Mouse (Mus musculus) limb, embryonic 14.5 days (tissue): Measurements from ENCODE around the gene Impdh1. TPM values are rescaled to one million over a fixed set of nuclear protein-coding genes. Genes with fewer than 3 reads are reported as not detected.

Experiments
- ATAC-seq: fragments of 200-750 bp; cut with Nextera tagmentation; 2 replicates; pipeline ENCODE4 v1.8.0; 2017; ENCODE audit warnings: low read depth, moderate number of reproducible peaks, moderate TSS enrichment; ENCODE audit not compliant: low FRiP score
- DNase-seq: peaks from one replicate; pipeline ENCODE4 v3.0.0-alpha.2; 2015; ENCODE audit warnings: low spot score
- H3K27ac ChIP-seq: fragments of 300-500 bp; sonication (generic); replicated peaks from 2 replicates; pipeline ENCODE4 v1.5.1; 2014; ENCODE audit warnings: low read depth, mild to moderate bottlenecking, low read length, moderate library complexity, mixed read lengths
- H3K27me3 ChIP-seq: fragments of 300-500 bp; sonication (generic); 2 replicates; pipeline ENCODE4 v1.6.1; 2014; ENCODE audit warnings: low read length, mixed read lengths; ENCODE audit not compliant: control insufficient read depth, insufficient read depth
- H3K36me3 ChIP-seq: fragments of 300-500 bp; sonication (generic); 2 replicates; pipeline ENCODE4 v1.6.1; 2014; ENCODE audit warnings: mild to moderate bottlenecking, low read length, moderate library complexity, mixed read lengths; ENCODE audit not compliant: control insufficient read depth, insufficient read depth
- H3K4me1 ChIP-seq: fragments of 300-500 bp; sonication (generic); 2 replicates; pipeline ENCODE4 v1.6.1; 2014; ENCODE audit warnings: antibody characterized with exemption, low read length, mixed read lengths; ENCODE audit not compliant: control insufficient read depth, insufficient read depth
- H3K4me2 ChIP-seq: fragments of 300-500 bp; sonication (generic); replicated peaks from 2 replicates; pipeline ENCODE4 v1.6.1; 2014; ENCODE audit warnings: low read depth, mild to moderate bottlenecking, low read length, moderate library complexity; ENCODE audit not compliant: severe bottlenecking
- H3K4me3 ChIP-seq: fragments of 300-500 bp; sonication (generic); replicated peaks from 2 replicates; pipeline ENCODE4 v1.5.1; 2014; ENCODE audit warnings: low read length
- H3K9ac ChIP-seq: fragments of 300-500 bp; sonication (generic); 2 replicates; pipeline ENCODE4 v1.6.1; 2014; ENCODE audit warnings: mild to moderate bottlenecking, low read depth, low read length, moderate library complexity; ENCODE audit not compliant: severe bottlenecking
- H3K9me3 ChIP-seq: fragments of 300-500 bp; sonication (generic); 2 replicates; pipeline ENCODE4 v1.6.1; 2016; ENCODE audit warnings: low read length; ENCODE audit not compliant: control insufficient read depth
- POLR2A ChIP-seq: fragments of 200-500 bp; IDR thresholded peaks from 2 replicates; pipeline ENCODE4 v1.8.0; 2012; ENCODE audit warnings: inconsistent platforms, mild to moderate bottlenecking, moderate library complexity, borderline replicate concordance; ENCODE audit not compliant: insufficient read depth, insufficient read length; ENCODE audit errors: extremely low read depth
- WGBS: fragments of 180-500 bp; shearing (Covaris S2); extraction: QIAGEN DNeasy Blood & Tissue Kit; methylation state at CpG from one replicate; pipeline ENCODE4 v1.1.7; 2014; 5-methylcytosine and 5-hydroxymethylcytosine counted together
- polyA plus RNA-seq, 2 experiments: library from polyadenylated mRNA; depleted of rRNA in 1 of 2; stranded (reverse) in 1 of 2; unstranded in 1 of 2; fragments of >200 nt; fragmentation: Nextera tagmentation in 1 of 2; extraction: Ambion mirVana in 1 of 2; gene quantifications; 2 replicates each; pipeline versions ENCODE4 v1.2.1 to v1.2.3; 2012 to 2014

Gene Impdh1
- polyA plus RNA-seq, 2 experiments, result 42.1 to 46.6 TPM

DNA sequence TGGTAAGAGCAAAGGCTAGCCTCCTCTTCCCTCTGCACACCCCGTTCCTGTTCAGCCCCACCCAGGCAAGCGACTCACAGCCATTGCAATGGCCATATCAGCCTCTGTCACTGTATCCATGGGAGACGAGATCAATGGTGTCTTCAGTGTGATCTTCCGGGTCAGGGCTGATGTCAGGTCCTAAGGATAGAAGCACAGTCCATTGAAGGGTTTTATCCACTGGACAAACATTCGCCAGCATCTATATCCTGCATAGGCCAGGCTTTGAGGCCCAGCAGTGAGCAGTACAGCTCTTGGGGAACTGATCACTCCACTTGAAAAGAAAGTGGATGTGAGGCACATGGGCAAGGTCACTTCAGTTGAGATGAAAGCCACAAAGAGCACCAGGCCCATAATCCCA lies 9.1 kb downstream of the Impdh1 start:
- Histone ChIP-seq H3K4me2 (no peak overlapping the region), H3K27ac (no peak overlapping the region), H3K4me3 (no peak overlapping the region), H3K9ac (no peak overlapping the region), H3K9me3 (no peaks in the 10 kb centered on the region), H3K36me3 (peaks cover 37% of the 10 kb centered on the region), H3K27me3 (no peaks in the 10 kb centered on the region), H3K4me1 (peaks cover 11% of the 10 kb centered on the region)
- TF ChIP-seq POLR2A, result no peak
- ATAC-seq, result no peak
- 90% methylated on average over 5 of the region's 5 CpGs for WGBS
- DNase-seq, result no peak

- ATAC-seq (no peak), DNase-seq (no peak)
- no peaks in the 10 kb centered on the region for H3K27me3 ChIP-seq
- peaks cover 37% of the 10 kb centered on the region for H3K36me3 ChIP-seq
- WGBS, result 94% methylated on average over 10 of the region's 10 CpGs
- no peak overlapping the region for H3K4me2 ChIP-seq
- no peak overlapping the region for H3K9ac ChIP-seq
- peaks cover 6% of the 10 kb centered on the region for H3K4me1 ChIP-seq
- H3K9me3 ChIP-seq, result no peaks in the 10 kb centered on the region
- TF ChIP-seq POLR2A, result no peak
- H3K27ac ChIP-seq, result no peak overlapping the region
- no peak overlapping the region for H3K4me3 ChIP-seq
Measured at GRCm38 (mm10) chr6:29206006-29206405, 10.2 kb downstream of the Impdh1 start.

DNA sequence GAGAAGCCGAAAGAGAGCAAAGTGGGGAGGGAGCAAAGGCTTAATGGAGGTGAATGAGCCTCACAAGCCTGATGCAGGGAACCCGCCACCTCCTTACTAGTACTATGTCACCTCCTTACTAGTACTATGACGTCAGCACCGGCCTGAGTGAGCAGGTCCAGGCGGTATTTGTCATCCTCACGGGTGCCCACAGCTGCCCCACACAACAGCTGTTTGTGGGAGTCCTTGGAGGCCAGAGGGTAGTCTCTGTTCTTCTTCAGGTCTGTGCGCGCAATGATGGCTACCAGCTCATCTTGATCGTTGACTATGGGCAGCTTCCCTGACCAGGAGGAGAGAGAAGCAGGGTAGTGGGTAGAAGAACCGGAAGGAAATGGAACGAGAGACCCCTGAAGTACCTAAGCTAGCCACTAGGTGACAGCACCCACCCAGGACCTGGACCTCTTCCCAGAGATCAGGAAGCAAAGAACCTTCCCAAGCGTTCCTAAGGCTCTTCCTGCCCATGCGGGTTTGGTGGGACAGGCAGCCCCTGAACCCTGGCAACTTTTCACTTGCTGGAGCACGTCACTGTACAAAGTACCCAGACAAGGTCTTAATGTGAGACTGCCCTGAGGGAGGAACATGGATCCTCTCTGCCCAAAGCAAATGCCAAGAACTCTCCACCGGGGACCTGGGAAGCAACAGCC lies 11.1 kb downstream of the Impdh1 start:
- TF ChIP-seq POLR2A, result 0 out of 2 replicates have a peak, but pooled peaks have one; percentile 18
- no peak overlapping the region for H3K9ac ChIP-seq
- no peak overlapping the region for H3K4me3 ChIP-seq
- no peaks in the 10 kb centered on the region for H3K9me3 ChIP-seq
- peaks cover 44% of the 10 kb centered on the region for H3K36me3 ChIP-seq
- H3K27ac ChIP-seq, result no peak overlapping the region
- H3K27me3 ChIP-seq, result no peaks in the 10 kb centered on the region
- ATAC-seq (no peak), DNase-seq (peak; percentile 59)
- 60% methylated on average over 15 of the region's 15 CpGs for WGBS
- 0 out of 2 replicates have a peak, but pooled peaks cover 2% of the 10 kb centered on the region for H3K4me1 ChIP-seq
- H3K4me2 ChIP-seq, result no peak overlapping the region

- Histone ChIP-seq H3K4me1 (no peaks in the 10 kb centered on the region; the same call in 1 of the 2 replicates), H3K27ac (no peak overlapping the region), H3K4me2 (no peak overlapping the region), H3K27me3 (no peaks in the 10 kb centered on the region), H3K9ac (no peak overlapping the region), H3K36me3 (peaks cover 44% of the 10 kb centered on the region), H3K4me3 (no peak overlapping the region), H3K9me3 (no peaks in the 10 kb centered on the region)
- no peak for ATAC-seq
- no peak for DNase-seq
- TF ChIP-seq POLR2A, result no peak
- 86% methylated on average over 6 of the region's 6 CpGs for WGBS
Measured at GRCm38 (mm10) chr6:29203861-29204585, 12.1 kb downstream of the Impdh1 start.

GRCm38 (mm10) chr6:29203096-29203495 lies 13.1 kb downstream of the Impdh1 start:
- TF ChIP-seq POLR2A, result no peak
- no peaks in the 10 kb centered on the region; the same call in 1 of the 2 replicates for H3K4me1 ChIP-seq
- H3K27me3 ChIP-seq, result no peaks in the 10 kb centered on the region
- 86% methylated on average over 13 of the region's 13 CpGs for WGBS
- H3K36me3 ChIP-seq, result peaks cover 39% of the 10 kb centered on the region
- H3K27ac ChIP-seq, result no peak overlapping the region
- no peak overlapping the region for H3K4me3 ChIP-seq
- H3K9ac ChIP-seq, result no peak overlapping the region
- no peak for DNase-seq
- H3K9me3 ChIP-seq, result no peaks in the 10 kb centered on the region
- no peak overlapping the region for H3K4me2 ChIP-seq
- ATAC-seq, result no peak
